Mouse (Mus musculus) cerebellum, postnatal 36 days (tissue): ENCODE measurements around the gene Selp.

Experiments used
- DNase-seq, 2 experiments: peaks; one replicate each; pipeline ENCODE4 v3.0.0; 2021 to 2022; ENCODE audit warnings: mixed read lengths in 2 of 2

The Selp gene

GRCm38 (mm10) chr1:164184142-164184870 is 69.2 kb downstream of the Selp start:
- peak; percentile 30 to 63 for DNase-seq

GRCm38 (mm10) chr1:164184871-164185223 is 69.8 kb downstream of the Selp start:
- DNase-seq: no peak

- DNase-seq: no peak
Measured at GRCm38 (mm10) chr1:164185316-164185715, 70.3 kb downstream of the Selp start.

- DNase-seq: no peak
Measured at GRCm38 (mm10) chr1:164187002-164187560, 72.0 kb downstream of the Selp start.

GRCm38 (mm10) chr1:164199551-164199950 is 84.5 kb downstream of the Selp start:
- no peak for DNase-seq
